Mouse (Mus musculus) midbrain, embryonic 11.5 days (tissue): ENCODE measurements at regions not wholly inside any gene's neighbourhood (a gene's known extent, or its start where the extent isn't known, plus 50 kb on each side); places are given as distances from the start of the nearest gene placed in this dataset.

Experiments used
- ATAC-seq: fragments of 200-750 bp; cut with Nextera tagmentation; 2 replicates; pipeline ENCODE4 v1.8.0; 2017; ENCODE audit warnings: moderate TSS enrichment, moderate library complexity; ENCODE audit not compliant: low FRiP score
- DNase-seq: peaks from one replicate; pipeline ENCODE4 v3.0.0; 2015; ENCODE audit warnings: low spot score; ENCODE audit errors: missing footprints
- H3K27ac ChIP-seq: fragments of 300-500 bp; sonication (generic); 2 replicates; pipeline ENCODE4 v1.5.1; 2014; ENCODE audit warnings: low read depth, low read length
- H3K27me3 ChIP-seq: fragments of 300-500 bp; sonication (generic); 2 replicates; pipeline ENCODE4 v1.6.1; 2014; ENCODE audit warnings: mild to moderate bottlenecking, low read length, moderate library complexity, mixed read lengths; ENCODE audit not compliant: control insufficient read depth, insufficient read depth
- H3K36me3 ChIP-seq: fragments of 300-500 bp; sonication (generic); 2 replicates; pipeline ENCODE4 v1.6.1; 2014; ENCODE audit warnings: mild to moderate bottlenecking, low read length, moderate library complexity, mixed read lengths; ENCODE audit not compliant: control insufficient read depth, insufficient read depth
- H3K4me1 ChIP-seq: fragments of 300-500 bp; sonication (generic); 2 replicates; pipeline ENCODE4 v1.6.1; 2014; ENCODE audit warnings: low read length; ENCODE audit not compliant: control insufficient read depth, insufficient read depth
- H3K4me2 ChIP-seq: fragments of 300-500 bp; sonication (generic); 2 replicates; pipeline ENCODE4 v1.6.1; 2014; ENCODE audit warnings: mild to moderate bottlenecking, moderate library complexity
- H3K4me3 ChIP-seq: fragments of 300-500 bp; sonication (generic); 2 replicates; pipeline ENCODE4 v1.5.1; 2014; ENCODE audit warnings: low read depth, low read length
- H3K9ac ChIP-seq: fragments of 300-500 bp; sonication (generic); 2 replicates; pipeline ENCODE4 v1.6.1; 2014; ENCODE audit warnings: low read length
- H3K9me3 ChIP-seq: fragments of 300-500 bp; sonication (generic); 2 replicates; pipeline ENCODE4 v1.6.1; 2016; ENCODE audit warnings: low read length; ENCODE audit not compliant: control insufficient read depth
- whole genome bisulfite sequencing: fragments of 180-500 bp; shearing (Covaris S2); extraction: QIAGEN DNeasy Blood & Tissue Kit; methylation state at CpG from one replicate; pipeline ENCODE4 v1.1.7; 2014; 5-methylcytosine and 5-hydroxymethylcytosine counted together

DNA sequence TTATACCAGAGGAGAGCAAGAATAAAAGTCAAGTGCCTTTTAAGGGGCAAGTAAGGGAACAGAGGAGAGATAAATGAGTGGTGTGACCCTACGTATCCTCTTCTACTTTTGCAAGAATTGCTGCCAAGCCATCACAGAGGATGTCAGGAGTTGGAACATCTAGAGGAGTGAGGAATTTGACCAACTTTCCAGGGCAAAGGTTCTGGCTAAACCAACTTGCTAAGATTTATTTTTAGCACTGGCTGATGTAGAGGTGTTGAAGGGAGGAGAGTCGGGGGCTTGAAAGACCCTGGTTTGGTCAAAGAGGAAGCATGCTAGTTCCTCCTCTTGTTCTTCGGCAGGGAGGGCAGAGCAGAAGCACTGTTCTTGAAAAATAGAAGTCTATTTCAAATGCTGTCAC lies 113.8 kb upstream of the Dcbld2 start:
- Histone ChIP-seq H3K27me3 (no peaks in the 10 kb centered on the region), H3K4me2 (no peak overlapping the region), H3K4me1 (no peaks in the 10 kb centered on the region), H3K9me3 (no peaks in the 10 kb centered on the region; the same call in 1 of the 2 replicates), H3K4me3 (no peak overlapping the region), H3K9ac (no peak overlapping the region), H3K36me3 (no peaks in the 10 kb centered on the region), H3K27ac (no peak overlapping the region)
- DNase-seq = no peak
- no peak for ATAC-seq
- 90% methylated on average over 3 of the region's 3 CpGs for WGBS

DNA sequence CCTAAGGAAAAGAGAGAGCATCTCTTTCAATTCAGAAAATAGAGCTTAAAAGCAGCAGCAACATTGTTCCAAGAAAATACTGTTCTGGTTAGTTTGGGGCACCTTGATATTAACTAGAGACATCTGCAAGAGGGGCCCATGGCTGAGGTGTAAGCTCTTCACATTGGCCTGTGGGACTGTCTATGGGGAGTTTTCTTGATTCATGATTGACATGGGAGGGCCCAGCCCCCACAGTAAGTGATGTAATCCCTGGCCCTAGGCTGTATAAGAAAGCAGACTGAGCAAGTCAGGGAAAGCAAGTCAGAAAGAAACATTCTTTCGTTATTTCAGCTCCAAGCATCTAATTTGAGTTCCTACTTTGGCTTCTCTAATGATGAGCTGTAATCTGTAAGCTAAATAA lies 113.1 kb upstream of the Dcbld2 start:
- Histone ChIP-seq H3K9ac (no peak overlapping the region), H3K4me3 (no peak overlapping the region), H3K36me3 (no peaks in the 10 kb centered on the region), H3K27ac (no peak overlapping the region), H3K4me1 (no peaks in the 10 kb centered on the region), H3K4me2 (no peak overlapping the region), H3K27me3 (no peaks in the 10 kb centered on the region), H3K9me3 (no peaks in the 10 kb centered on the region; the same call in 1 of the 2 replicates)
- ATAC-seq (no peak), DNase-seq (peak; percentile 72)
- WGBS = 75% methylated on average over 1 of the region's 1 CpGs

DNA sequence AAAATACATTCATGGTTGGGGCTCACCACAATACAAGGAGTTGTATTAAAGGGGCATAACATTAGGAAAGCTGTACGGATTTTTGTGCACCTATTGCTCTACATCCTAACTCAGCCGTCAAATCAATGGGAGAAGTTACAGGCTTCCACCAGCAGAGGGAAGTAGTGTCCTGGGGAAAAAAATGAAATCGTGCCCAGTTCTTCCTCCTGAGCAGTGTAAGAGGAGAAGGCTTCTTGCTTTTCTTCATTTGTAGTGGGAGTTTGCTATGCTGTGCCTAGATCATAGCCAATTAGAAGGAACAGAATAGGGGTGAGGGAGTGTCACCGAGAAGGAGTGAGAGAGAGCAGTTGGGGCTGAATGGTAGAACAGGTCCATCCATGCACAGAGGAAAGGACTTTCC lies 108.7 kb upstream of the Dcbld2 start:
- Histone ChIP-seq H3K9ac (no peak overlapping the region), H3K27me3 (no peaks in the 10 kb centered on the region), H3K36me3 (no peaks in the 10 kb centered on the region), H3K4me3 (no peak overlapping the region), H3K27ac (no peak overlapping the region), H3K4me2 (no peak overlapping the region), H3K4me1 (no peaks in the 10 kb centered on the region), H3K9me3 (no peaks in the 10 kb centered on the region; the same call in 1 of the 2 replicates)
- ATAC-seq = peak; percentile 73
- peak; percentile 92 for DNase-seq
- 24% methylated on average over 4 of the region's 4 CpGs for WGBS

DNA sequence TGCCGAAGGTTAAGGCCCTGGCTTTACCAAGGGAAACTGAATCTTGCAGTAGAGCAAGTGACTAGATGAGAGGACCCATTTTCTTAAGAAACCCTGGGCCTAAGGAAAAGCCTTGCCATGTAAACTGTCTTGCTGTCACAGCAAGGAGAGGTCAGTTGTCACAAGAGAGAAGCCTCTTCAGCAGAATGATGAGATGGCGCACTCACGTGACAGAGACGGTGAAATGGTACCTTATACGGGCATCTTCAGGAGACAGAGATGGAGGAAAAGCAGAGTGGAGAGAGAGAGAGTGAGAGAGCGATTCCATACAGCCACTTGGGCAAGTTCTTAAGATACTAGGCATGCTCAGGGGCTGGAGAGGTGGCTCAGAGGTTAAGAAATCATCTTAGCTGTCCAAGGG lies 108.1 kb upstream of the Dcbld2 start:
- H3K9ac ChIP-seq = no peak overlapping the region
- no peak overlapping the region for H3K4me2 ChIP-seq
- DNase-seq (no peak), ATAC-seq (no peak)
- H3K27ac ChIP-seq = no peak overlapping the region
- WGBS = 91% methylated on average over 6 of the region's 6 CpGs
- H3K9me3 ChIP-seq = no peaks in the 10 kb centered on the region; the same call in 1 of the 2 replicates
- no peaks in the 10 kb centered on the region for H3K4me1 ChIP-seq
- no peaks in the 10 kb centered on the region for H3K36me3 ChIP-seq
- H3K4me3 ChIP-seq = no peak overlapping the region
- no peaks in the 10 kb centered on the region for H3K27me3 ChIP-seq

DNA sequence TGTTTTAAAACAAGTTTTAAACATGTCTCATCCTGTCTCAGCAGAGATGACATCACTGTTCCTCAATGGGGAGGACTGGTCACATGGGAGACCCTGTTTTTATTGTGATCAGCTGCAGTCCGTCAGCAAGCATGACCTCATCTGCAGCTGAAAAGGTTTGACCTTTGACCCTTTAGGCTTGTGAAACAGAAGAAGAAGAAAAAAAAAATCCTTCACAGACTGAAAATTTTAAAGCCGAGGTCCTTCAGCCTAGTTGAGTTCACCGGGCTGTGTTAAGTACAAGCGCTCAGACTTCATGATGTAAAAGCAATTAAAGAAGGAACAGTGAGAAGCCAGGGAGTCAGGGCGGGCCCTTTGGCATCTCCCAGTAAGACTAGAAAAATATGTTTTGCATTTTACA lies 104.7 kb upstream of the Dcbld2 start:
- Histone ChIP-seq H3K36me3 (no peaks in the 10 kb centered on the region), H3K27me3 (no peaks in the 10 kb centered on the region), H3K9ac (no peak overlapping the region), H3K4me3 (no peak overlapping the region), H3K4me2 (no peak overlapping the region), H3K4me1 (no peaks in the 10 kb centered on the region), H3K27ac (no peak overlapping the region), H3K9me3 (no peaks in the 10 kb centered on the region)
- 13% methylated on average over 5 of the region's 5 CpGs for WGBS
- ATAC-seq (peak; percentile 86), DNase-seq (peak; percentile 89)

GRCm38 (mm10) chr16:58316889-58317455 lies 91.3 kb upstream of the Dcbld2 start:
- DNase-seq (peak; percentile 84), ATAC-seq (peak; percentile 48; the same call in 1 of the 2 replicates)

GRCm38 (mm10) chr16:58331087-58331486 lies 77.2 kb upstream of the Dcbld2 start:
- Histone ChIP-seq H3K27me3 (no peaks in the 10 kb centered on the region), H3K4me1 (no peaks in the 10 kb centered on the region), H3K4me3 (no peak overlapping the region)

More at GRCm38 (mm10) chr16:58316889-58317455, 91.3 kb upstream of the Dcbld2 start:
- Histone ChIP-seq H3K36me3 (no peaks in the 10 kb centered on the region), H3K27ac (no peak overlapping the region), H3K9ac (no peak overlapping the region), H3K27me3 (no peaks in the 10 kb centered on the region), H3K4me3 (no peak overlapping the region), H3K4me1 (peaks cover 5% of the 10 kb centered on the region; the same call in 1 of the 2 replicates), H3K4me2 (no peak overlapping the region), H3K9me3 (no peaks in the 10 kb centered on the region)
- WGBS = 51% methylated on average over 6 of the region's 6 CpGs

DNA sequence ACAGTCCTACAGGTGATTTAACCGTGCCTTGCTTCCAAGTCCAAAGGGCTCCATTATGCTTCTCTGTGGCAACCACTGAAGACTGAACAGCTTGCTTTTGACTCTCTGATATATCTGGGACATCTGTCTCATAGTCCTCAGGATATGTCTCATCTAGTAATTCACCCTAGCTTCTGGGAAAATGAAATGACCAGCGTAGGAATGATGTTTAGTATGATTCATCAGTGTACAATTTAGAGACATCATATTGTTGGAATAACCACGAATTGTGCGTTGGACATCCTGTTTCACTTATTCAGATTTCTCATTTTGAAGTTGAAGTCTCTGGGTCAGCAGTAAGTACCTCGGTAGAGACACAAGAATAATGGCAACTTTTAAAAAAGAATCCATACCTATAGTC lies 64.3 kb upstream of the Dcbld2 start:
- Histone ChIP-seq H3K4me2 (no peak overlapping the region), H3K27ac (no peak overlapping the region), H3K4me3 (no peak overlapping the region), H3K9ac (no peak overlapping the region), H3K36me3 (no peaks in the 10 kb centered on the region), H3K4me1 (no peaks in the 10 kb centered on the region), H3K27me3 (no peaks in the 10 kb centered on the region), H3K9me3 (no peaks in the 10 kb centered on the region)
- DNase-seq (no peak), ATAC-seq (no peak)
- WGBS = 90% methylated on average over 5 of the region's 5 CpGs

More at GRCm38 (mm10) chr16:58331087-58331486, 77.2 kb upstream of the Dcbld2 start:
- Histone ChIP-seq H3K9me3 (no peaks in the 10 kb centered on the region), H3K27ac (no peak overlapping the region), H3K36me3 (no peaks in the 10 kb centered on the region), H3K4me2 (no peak overlapping the region), H3K9ac (no peak overlapping the region)
- no peak for DNase-seq
- WGBS = 72% methylated on average over 3 of the region's 3 CpGs
- no peak for ATAC-seq

DNA sequence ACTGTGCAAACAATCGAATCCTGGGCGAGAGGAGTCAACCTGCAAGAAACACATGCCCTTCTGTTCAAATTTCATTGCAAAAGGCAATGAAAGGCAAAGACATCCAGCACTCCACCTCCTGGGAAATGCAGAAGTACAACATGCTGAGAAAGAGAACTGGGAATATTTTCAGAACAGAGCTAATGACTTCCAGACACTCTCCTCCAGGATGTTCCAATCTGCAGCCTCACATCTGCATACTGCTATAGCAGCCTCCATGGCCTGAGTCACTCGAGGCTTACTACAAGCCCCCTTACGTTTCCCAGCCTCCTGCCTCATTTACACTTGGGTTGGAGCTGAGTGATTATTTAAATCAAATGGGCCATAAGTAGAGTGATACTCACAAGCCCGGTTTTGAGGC lies 58.9 kb upstream of the Dcbld2 start:
- H3K27me3 ChIP-seq = no peaks in the 10 kb centered on the region
- ATAC-seq (no peak), DNase-seq (no peak)
- no peaks in the 10 kb centered on the region for H3K4me1 ChIP-seq
- H3K27ac ChIP-seq = no peak overlapping the region
- no peak overlapping the region for H3K4me3 ChIP-seq
- H3K36me3 ChIP-seq = no peaks in the 10 kb centered on the region
- WGBS = 61% methylated on average over 5 of the region's 5 CpGs
- no peak overlapping the region for H3K9ac ChIP-seq
- no peak overlapping the region for H3K4me2 ChIP-seq
- H3K9me3 ChIP-seq = no peaks in the 10 kb centered on the region
